Mouse (Mus musculus) bone marrow, adult 2 months (tissue): Measurements from ENCODE around the gene Ciart. TPM values are rescaled to one million over a fixed set of nuclear protein-coding genes. Genes with fewer than 3 reads are reported as not detected.
"Not testable (repeated sequence)": the region's sequence is repeated elsewhere in the genome, so short reads cannot be mapped to it uniquely, and the experiment has no call there.

Experiments
- H3K27ac ChIP-seq: fragments of 200-500 bp; 2 replicates; pipeline ENCODE4 v1.5.1; 2012; ENCODE audit warnings: low read depth, mild to moderate bottlenecking, control low read depth, inconsistent platforms, low read length; ENCODE audit not compliant: control insufficient read depth, poor library complexity, insufficient read depth
- H3K4me1 ChIP-seq: fragments of 200-500 bp; 2 replicates; pipeline ENCODE4 v1.6.1; 2011; ENCODE audit warnings: low read length; ENCODE audit not compliant: control insufficient read depth, insufficient read depth
- H3K4me3 ChIP-seq: fragments of 200-500 bp; replicated peaks from 2 replicates; pipeline ENCODE3; 2011; ENCODE audit warnings: mild to moderate bottlenecking, low read depth, low read length, control low read depth; ENCODE audit not compliant: control insufficient read depth
- CTCF ChIP-seq: fragments of 200-500 bp; IDR thresholded peaks from 2 replicates; pipeline ENCODE4 v1.5.1; 2011; ENCODE audit warnings: low read length, control low read depth; ENCODE audit not compliant: control insufficient read depth, insufficient read depth
- POLR2A ChIP-seq: fragments of 200-500 bp; IDR thresholded peaks from 2 replicates; pipeline ENCODE4 v1.6.1; 2011; ENCODE audit warnings: low read depth, mild to moderate bottlenecking, control low read depth, low read length, borderline replicate concordance; ENCODE audit not compliant: control insufficient read depth
- WGBS: fragments of 180-500 bp; shearing (Covaris S2); methylation state at CpG from one replicate; pipeline ENCODE4 v1.1.7; 2018; 5-methylcytosine and 5-hydroxymethylcytosine counted together
- polyA plus RNA-seq: library from polyadenylated mRNA; stranded (reverse); fragments of >200 nt; gene quantifications from 2 replicates; pipeline ENCODE4 v1.2.4, GENCODE M21; 2011; ENCODE audit warnings: low replicate concordance; ENCODE audit not compliant: missing spikeins, insufficient read depth, insufficient read length

Ciart gene
- polyA plus RNA-seq, 1 experiment, result 8.7 TPM

- no peak overlapping the region for H3K27ac ChIP-seq
- TF ChIP-seq CTCF (no peak), POLR2A (no peak)
- H3K4me1 ChIP-seq, result no peaks in the 10 kb centered on the region
- WGBS, result 45% methylated on average over 6 of the region's 6 CpGs
- no peak overlapping the region for H3K4me3 ChIP-seq
Observed at GRCm38 (mm10) chr3:95902643-95903042, 20.6 kb upstream of the Ciart start.

- Histone ChIP-seq H3K4me1 (no peaks in the 10 kb centered on the region), H3K27ac (no peak overlapping the region), H3K4me3 (no peak overlapping the region)
- TF ChIP-seq CTCF (no peak), POLR2A (no peak)
Observed at GRCm38 (mm10) chr3:95902373-95902625, 20.2 kb upstream of the Ciart start.

GRCm38 (mm10) chr3:95901616-95902372, 19.7 kb upstream of the Ciart start:
- no peak overlapping the region for H3K27ac ChIP-seq
- TF ChIP-seq POLR2A (no peak), CTCF (no peak)
- no peaks in the 10 kb centered on the region for H3K4me1 ChIP-seq
- WGBS, result 80% methylated on average over 9 of the region's 9 CpGs
- no peak overlapping the region for H3K4me3 ChIP-seq

GRCm38 (mm10) chr3:95899800-95900524, 17.9 kb upstream of the Ciart start:
- WGBS, result 60% methylated on average over 13 of the region's 13 CpGs
- TF ChIP-seq POLR2A (no peak), CTCF (no peak)
- H3K27ac ChIP-seq, result no peak overlapping the region
- no peak overlapping the region for H3K4me3 ChIP-seq
- H3K4me1 ChIP-seq, result peaks cover 2% of the 10 kb centered on the region

- not testable (repeated sequence) for H3K27ac ChIP-seq, H3K4me3 ChIP-seq, H3K4me1 ChIP-seq
- 90% methylated on average over 7 of the region's 7 CpGs for WGBS
Observed at GRCm38 (mm10) chr3:95895501-95895900, 13.4 kb upstream of the Ciart start.

- H3K4me3 ChIP-seq, result peak overlapping the region; percentile 92
- peaks cover 6% of the 10 kb centered on the region for H3K4me1 ChIP-seq
- 5% methylated on average over 16 of the region's 16 CpGs for WGBS
- TF ChIP-seq POLR2A, result no peak
- no peak for TF ChIP-seq CTCF
- 0 out of 2 replicates have a peak overlapping the region, but pooled peaks have one; percentile 27 for H3K27ac ChIP-seq
Observed at GRCm38 (mm10) chr3:95894317-95895160, 12.5 kb upstream of the Ciart start.

- TF ChIP-seq POLR2A, result peak; percentile 28; the same call in 1 of the 2 replicates
- H3K4me1 ChIP-seq, result not testable (repeated sequence)
- Histone ChIP-seq H3K27ac (0 out of 2 replicates have a peak within 1 kb of the TSS, but pooled peaks have one; percentile 27), H3K4me3 (peak within 1 kb of the TSS; percentile 92)
- WGBS, result 0% methylated on average over 32 of the region's 43 CpGs
Observed at GRCm38 (mm10) chr3:95893606-95894316, 11.7 kb upstream of the Ciart start, which contains the start of gene Aph1a. TSS of gene Aph1a (plus strand) at chr3:95893969.

- TF ChIP-seq POLR2A, result no peak
- TF ChIP-seq CTCF, result no peak
- Histone ChIP-seq H3K4me3 (no peak overlapping the region), H3K27ac (no peak overlapping the region), H3K4me1 (peaks cover 6% of the 10 kb centered on the region)
- 6% methylated on average over 7 of the region's 7 CpGs for WGBS
Observed at GRCm38 (mm10) chr3:95893126-95893525, 11.1 kb upstream of the Ciart start.
